Mouse (Mus musculus) effector memory CD4-positive, alpha-beta T cell, adult 7 months (primary cell): Measurements from ENCODE around the gene Fitm1. TPM values are rescaled to one million over a fixed set of nuclear protein-coding genes. Genes with fewer than 3 reads are reported as not detected.

Experiments
- polyA plus RNA-seq: library from polyadenylated mRNA; unstranded; fragments of 100-300 nt; shearing (Covaris generic); gene quantifications from one replicate; pipeline ENCODE4 v1.2.1, GENCODE M21; 2017

Gene Fitm1
- polyA plus RNA-seq: not detected

GRCm38 (mm10) chr14:55575302-55575701 lies at the start of gene Fitm1:
Gene Fitm1, plus strand, starts transcription at chr14:55575617.

DNA sequence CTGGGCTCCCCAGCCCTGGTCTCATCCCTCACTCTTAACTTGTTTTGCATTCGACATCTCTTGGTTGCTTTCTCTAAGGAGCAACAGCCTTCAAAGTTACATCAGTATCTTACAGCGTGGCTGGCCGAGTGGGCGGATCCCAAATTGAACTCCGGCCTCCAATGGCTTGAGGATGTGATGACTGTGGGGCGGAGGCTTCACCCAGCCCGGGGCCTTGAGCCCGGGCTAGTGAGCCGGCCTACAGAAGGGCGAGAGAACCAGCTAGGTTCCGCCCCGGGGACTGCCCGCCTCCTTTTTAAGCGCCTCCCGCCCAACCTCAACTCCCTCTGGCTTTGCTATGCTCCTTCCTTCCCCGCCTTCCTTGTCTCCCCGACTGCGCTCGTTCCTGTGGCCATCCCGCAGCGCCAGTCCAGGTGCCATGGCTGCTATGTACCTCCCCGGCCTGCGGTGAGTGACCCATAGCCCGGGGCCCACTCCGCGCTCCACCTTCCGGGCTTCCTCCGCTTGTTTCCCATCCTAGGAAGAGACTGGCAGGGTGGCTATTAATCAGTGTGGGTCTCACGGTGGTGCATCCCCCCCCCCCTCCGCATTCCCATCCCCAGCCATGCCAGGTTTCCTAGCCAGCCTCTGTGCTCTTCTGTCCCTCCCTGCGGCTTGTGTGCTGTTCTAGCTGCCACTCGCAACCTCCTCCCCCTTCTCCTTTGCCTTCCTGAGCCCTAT lies 35.2 kb upstream of the Fitm1 start, which contains the start of gene Pck2:
Gene Pck2 (plus strand): TSS at position 200 of the 720 bp plus-strand sequence.

GRCm38 (mm10) chr14:55559799-55560201 lies 15.6 kb upstream of the Fitm1 start, which contains the start of gene Dcaf11:
Gene Dcaf11, plus strand, starts transcription at chr14:55560006.

DNA sequence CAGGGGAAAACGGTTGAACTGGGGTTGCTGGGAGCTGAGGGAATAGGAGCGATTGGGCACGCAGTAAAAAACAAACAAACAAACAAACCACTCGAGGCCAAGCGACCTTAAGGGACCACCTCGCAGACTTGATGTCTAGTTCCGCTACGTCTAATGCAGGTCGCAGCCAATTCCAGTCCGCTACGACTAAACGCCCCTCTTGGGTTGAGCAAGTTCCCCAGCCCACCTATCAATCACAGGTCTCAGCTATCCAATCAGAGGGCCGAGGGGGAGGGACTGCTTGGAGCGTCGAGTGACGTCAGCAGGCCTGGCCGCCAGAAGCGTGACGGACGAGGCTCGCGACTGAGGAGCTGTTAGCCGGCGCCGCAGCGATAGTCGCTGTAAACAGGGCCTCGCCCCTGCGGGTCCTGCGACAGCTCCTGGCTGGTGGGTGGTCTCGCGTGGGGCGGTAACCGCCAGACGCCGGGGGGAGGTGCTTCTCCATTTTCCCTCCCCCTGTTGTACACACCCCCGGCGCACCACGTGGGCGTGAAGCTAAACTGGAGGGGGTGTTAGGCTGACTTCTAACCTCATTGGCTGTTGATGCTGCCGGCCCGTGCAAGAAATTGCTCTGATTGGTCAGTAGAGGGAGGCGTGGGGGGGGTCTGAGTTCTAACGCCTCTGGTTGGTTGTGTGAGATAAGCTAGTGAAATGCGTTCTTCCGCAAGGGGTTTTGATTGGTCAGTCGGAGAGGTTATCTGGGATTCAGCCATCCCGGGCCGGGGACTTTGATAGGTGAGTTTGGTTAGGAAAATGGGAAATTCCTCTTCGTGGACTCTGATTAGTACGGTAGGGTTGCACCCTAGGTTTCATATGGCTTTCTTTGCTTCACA lies 15.0 kb upstream of the Fitm1 start, which contains the start of gene A730061H03Rik:
Gene A730061H03Rik (minus strand): TSS at position 205 of the 872 bp plus-strand sequence.

DNA sequence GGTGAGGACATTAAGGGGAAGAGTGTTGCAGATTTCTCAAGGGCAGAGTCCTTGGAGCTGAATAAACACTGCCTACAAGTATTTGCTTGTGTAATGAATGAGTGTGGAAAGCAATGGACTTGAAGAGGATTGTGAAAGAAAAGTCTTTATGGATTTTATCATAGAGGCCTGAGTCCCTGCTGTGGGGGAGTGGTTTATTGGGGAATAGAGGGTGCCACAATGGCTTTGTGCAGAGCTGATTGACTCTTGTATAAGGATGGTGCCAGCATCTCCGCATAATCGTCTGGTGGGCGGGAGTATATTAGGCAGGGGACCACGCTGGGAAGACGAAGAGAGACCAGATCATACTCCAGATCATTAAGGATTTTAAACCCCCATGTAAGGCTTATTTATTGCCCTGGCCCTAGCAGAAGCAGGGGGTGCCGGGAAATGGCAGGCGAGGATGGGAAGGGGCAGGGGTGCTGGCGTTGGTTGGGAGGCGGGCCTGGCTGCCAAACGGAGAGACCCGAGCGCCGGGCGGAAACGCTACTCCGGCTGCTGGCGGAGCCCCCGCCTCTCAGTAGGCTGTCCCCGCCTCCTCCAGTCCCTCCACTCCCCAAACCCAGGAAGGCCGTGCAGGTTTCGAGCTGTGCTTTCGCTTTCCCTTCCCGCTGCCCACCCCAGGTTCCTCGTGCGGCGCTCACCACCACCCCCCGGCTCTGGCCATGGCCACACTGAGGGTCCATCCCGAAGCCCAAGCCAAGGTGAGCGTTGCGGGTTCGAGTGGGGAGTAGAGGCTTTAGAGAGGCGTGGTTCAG lies 2.7 kb downstream of the Fitm1 start, which contains the start of gene Psme1:
Gene Psme1 (plus strand): TSS at position 253 of the 797 bp plus-strand sequence.

GRCm38 (mm10) chr14:55584702-55585565 lies 9.5 kb downstream of the Fitm1 start, which contains the start of gene Emc9:
Gene Emc9, minus strand, starts transcription at chr14:55585302.

GRCm38 (mm10) chr14:55590748-55591330 lies 15.4 kb downstream of the Fitm1 start, which contains the start of gene Psme2:
Gene Psme2, minus strand, starts transcription at chr14:55591113.

GRCm38 (mm10) chr14:55591331-55591891 lies 16.0 kb downstream of the Fitm1 start, which contains the start of gene Rnf31:
Gene Rnf31, plus strand, starts transcription at chr14:55591708.

DNA sequence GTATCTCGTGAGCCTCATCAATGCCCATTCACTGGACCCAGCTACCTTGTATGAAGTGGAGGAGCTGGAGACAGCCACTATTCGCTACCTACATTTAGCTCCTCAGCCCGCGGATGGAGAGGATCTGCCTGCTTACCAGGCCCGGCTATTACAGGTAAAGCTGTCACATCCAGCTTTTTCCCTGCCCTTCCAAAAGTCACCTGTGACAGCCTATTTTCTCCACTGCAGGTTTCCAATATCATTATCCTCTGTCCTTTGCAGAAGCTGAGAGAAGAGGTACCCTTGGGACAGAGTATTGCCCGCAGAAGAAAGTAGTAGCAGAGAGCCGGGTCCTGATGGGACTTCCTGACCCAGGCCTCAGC lies 27.8 kb downstream of the Fitm1 start, which contains the start of gene Irf9:
Gene Irf9 (plus strand): TSS at position 301 of the 362 bp plus-strand sequence.

GRCm38 (mm10) chr14:55617822-55618221 lies 42.4 kb downstream of the Fitm1 start, which contains the start of gene Rec8:
Gene Rec8, plus strand, starts transcription at chr14:55618037.

Other genes starting within 250 kb of the Fitm1 start
- gene Dhrs4, start 96.9 kb upstream of the Fitm1 start, polyA plus RNA-seq: 28.5 TPM
- not detected for gene Carmil3, start 85.0 kb upstream of the Fitm1 start, polyA plus RNA-seq
- gene Cpne6, start 65.2 kb upstream of the Fitm1 start, polyA plus RNA-seq: 0.40 TPM
- 0.23 TPM for gene Nrl, start 50.6 kb upstream of the Fitm1 start, polyA plus RNA-seq
- 7.2 TPM for gene Pck2, start 35.4 kb upstream of the Fitm1 start, polyA plus RNA-seq
- 110 TPM for gene Dcaf11, start 15.6 kb upstream of the Fitm1 start, polyA plus RNA-seq
- 4.5 TPM for gene A730061H03Rik, start 15.2 kb upstream of the Fitm1 start, polyA plus RNA-seq
- 748 TPM for gene Psme1, start 2.5 kb downstream of the Fitm1 start, polyA plus RNA-seq
- gene Emc9, start 9.7 kb downstream of the Fitm1 start, polyA plus RNA-seq: 15.3 TPM
- 573 TPM for gene Psme2, start 15.5 kb downstream of the Fitm1 start, polyA plus RNA-seq
- gene Rnf31, start 16.1 kb downstream of the Fitm1 start, polyA plus RNA-seq: 49.5 TPM
- gene Irf9, start 28.0 kb downstream of the Fitm1 start, polyA plus RNA-seq: 49.4 TPM
- gene Rec8, start 42.4 kb downstream of the Fitm1 start, polyA plus RNA-seq: 0.50 TPM
- 49.8 TPM for gene Ipo4, start 60.3 kb downstream of the Fitm1 start, polyA plus RNA-seq
- gene Gm49378, start 62.3 kb downstream of the Fitm1 start, polyA plus RNA-seq: 2.1 TPM
- gene Tm9sf1, start 68.2 kb downstream of the Fitm1 start, polyA plus RNA-seq: 74.7 TPM
- gene Tssk4, start 74.6 kb downstream of the Fitm1 start, polyA plus RNA-seq: 0.51 TPM
- 44.7 TPM for gene Mdp1, start 84.9 kb downstream of the Fitm1 start, polyA plus RNA-seq
- gene Gmpr2, start 96.3 kb downstream of the Fitm1 start, polyA plus RNA-seq: 33.1 TPM
- 239 TPM for gene Nedd8, start 96.5 kb downstream of the Fitm1 start, polyA plus RNA-seq
- 189 TPM for gene Tinf2, start 106.2 kb downstream of the Fitm1 start, polyA plus RNA-seq
- gene Tgm1, start 138.3 kb downstream of the Fitm1 start, polyA plus RNA-seq: not detected
- 85.5 TPM for gene Rabggta, start 146.6 kb downstream of the Fitm1 start, polyA plus RNA-seq
- 23.0 TPM for gene Dhrs1, start 170.1 kb downstream of the Fitm1 start, polyA plus RNA-seq
- 49.5 TPM for gene Nop9, start 170.1 kb downstream of the Fitm1 start, polyA plus RNA-seq
- not detected for gene Cideb, start 182.8 kb downstream of the Fitm1 start, polyA plus RNA-seq
- gene Ltb4r2, start 185.8 kb downstream of the Fitm1 start, polyA plus RNA-seq: 0.21 TPM
- gene Ltb4r1, start 190.3 kb downstream of the Fitm1 start, polyA plus RNA-seq: not detected
- gene Adcy4, start 208.5 kb downstream of the Fitm1 start, polyA plus RNA-seq: not detected
- 74.2 TPM for gene Ripk3, start 213.2 kb downstream of the Fitm1 start, polyA plus RNA-seq
- gene Nfatc4, start 247.5 kb downstream of the Fitm1 start, polyA plus RNA-seq: 0.37 TPM